Mouse (Mus musculus): ENCODE data around the gene Mtmr1.

DNA sequence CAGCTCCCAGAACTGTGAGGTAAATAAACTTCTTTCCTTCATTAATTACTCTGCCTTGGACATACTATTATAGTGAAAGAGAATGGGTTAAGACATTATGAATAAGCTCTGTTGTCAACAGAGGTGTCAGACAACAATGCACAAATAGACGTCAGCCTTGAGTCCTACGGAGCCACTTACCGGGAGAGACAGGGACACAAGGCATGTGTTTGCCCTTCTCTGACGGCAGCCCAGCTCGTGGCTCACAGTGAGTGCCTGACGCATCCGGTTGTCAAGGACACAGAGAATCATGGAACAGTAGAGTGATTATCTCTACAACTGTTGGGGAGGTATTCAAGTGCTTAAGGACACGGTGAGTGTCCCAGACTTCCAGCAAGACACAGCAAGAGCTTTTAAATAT is 70.3 kb downstream of the Mtmr1 start:
- TF ChIP-seq USF1 (IDR thresholded peaks at IDR 0.05; ENCODE audit: low read depth), result no peak
- TF ChIP-seq POLR2A (IDR thresholded peaks at IDR 0.05; ENCODE audit: insufficient read length, low read depth), result no peak
- TF ChIP-seq MYOD1 (IDR thresholded peaks at IDR 0.05; ENCODE audit: control insufficient read depth in 1 of 3, insufficient read length in 2 of 3, low read depth in 2 of 3), result no peak
- no peak for TF ChIP-seq MAX (IDR thresholded peaks at IDR 0.05; ENCODE audit: low read depth)
- TF ChIP-seq TCF3 (IDR thresholded peaks at IDR 0.05; ENCODE audit: insufficient read length, low read depth), result no peak
- TF ChIP-seq CEBPB (IDR thresholded peaks at IDR 0.05; ENCODE audit: insufficient read depth, poor library complexity, severe bottlenecking), result no peak
- no peak for TF ChIP-seq SRF (IDR thresholded peaks at IDR 0.05; ENCODE audit: control insufficient read depth, insufficient read length, low read depth)
- no peak for TF ChIP-seq REST (IDR thresholded peaks at IDR 0.05; ENCODE audit: insufficient read depth, insufficient read length)
- TF ChIP-seq TCF12 (IDR thresholded peaks at IDR 0.05; ENCODE audit: insufficient read depth, poor library complexity, severe bottlenecking), result no peak
- no peak for TF ChIP-seq E2F4 (IDR thresholded peaks at IDR 0.05; ENCODE audit: insufficient read depth)
- no peak for TF ChIP-seq POLR2AphosphoS2 (IDR thresholded peaks at IDR 0.05; ENCODE audit: insufficient read length, low read depth)

Data from myocyte (in vitro differentiated cells).